Mouse (Mus musculus) MEL (cell line): ENCODE measurements at regions not wholly inside any gene's neighbourhood (a gene's known extent, or its start where the extent isn't known, plus 50 kb on each side); places are given as distances from the start of the nearest gene placed in this dataset.

Experiments
- DNase-seq: peaks from one replicate; pipeline ENCODE4 v3.0.0; 2011; ENCODE audit warnings: low read depth, low spot score
- H3K27ac ChIP-seq: 2 replicates; pipeline ENCODE4 v1.5.1; 2012; ENCODE audit warnings: low read depth, mild to moderate bottlenecking, control low read depth, low read length, moderate library complexity; ENCODE audit not compliant: control insufficient read depth
- H3K27me3 ChIP-seq, 2 experiments: fragments of 150-350 bp in 1 of 2; sonication (generic) in 1 of 2; 2 replicates each; pipeline ENCODE4 v1.6.1; 2012; ENCODE audit warnings: low read length in 2 of 2, mild to moderate bottlenecking in 2 of 2, improper control_type of control experiment in 1 of 2, moderate library complexity in 1 of 2; ENCODE audit not compliant: insufficient read depth in 2 of 2, control insufficient read depth in 1 of 2
- H3K36me3 ChIP-seq, 2 experiments: 2 replicates each; pipeline ENCODE4 v1.6.1; 2012 to 2014; ENCODE audit warnings: low read length in 2 of 2, improper control_type of control experiment in 1 of 2, inconsistent platforms in 1 of 2, mild to moderate bottlenecking in 1 of 2; ENCODE audit not compliant: insufficient read depth in 2 of 2, control insufficient read depth in 1 of 2
- H3K4me1 ChIP-seq, 2 experiments: fragments of 150-350 bp in 1 of 2; sonication (generic) in 1 of 2; 2 replicates each; pipeline ENCODE4 v1.6.1; 2012; ENCODE audit warnings: low read length in 2 of 2, improper control_type of control experiment in 1 of 2, mild to moderate bottlenecking in 1 of 2; ENCODE audit not compliant: insufficient read depth in 2 of 2, control insufficient read depth in 1 of 2
- H3K4me3 ChIP-seq, 2 experiments: fragments of 150-350 bp in 1 of 2; sonication (generic) in 1 of 2; 2 replicates each; pipeline ENCODE4 v1.5.1; 2012; ENCODE audit warnings: low read depth in 2 of 2, low read length in 2 of 2, mild to moderate bottlenecking in 2 of 2, moderate library complexity in 2 of 2, control low read depth in 1 of 2, improper control_type of control experiment in 1 of 2; ENCODE audit not compliant: control insufficient read depth in 1 of 2, insufficient read depth in 1 of 2
- H3K79me2 ChIP-seq: 2 replicates; pipeline ENCODE4 v1.6.1; 2012; ENCODE audit warnings: mild to moderate bottlenecking, low read length, moderate library complexity; ENCODE audit not compliant: control insufficient read depth, poor library complexity, insufficient read depth
- H3K9ac ChIP-seq: 2 replicates; pipeline ENCODE4 v1.6.1; 2012; ENCODE audit warnings: low read depth, mild to moderate bottlenecking, control low read depth, low read length, moderate library complexity; ENCODE audit not compliant: control insufficient read depth, poor library complexity, severe bottlenecking
- H3K9me3 ChIP-seq: fragments of 150-350 bp; sonication (generic); replicated peaks from 2 replicates; pipeline ENCODE4 v1.6.1; 2012; ENCODE audit warnings: mild to moderate bottlenecking, low read length, improper control_type of control experiment, moderate library complexity; ENCODE audit not compliant: insufficient read depth
- CTCF ChIP-seq, 3 experiments: IDR thresholded peaks in 2 of 3; conservative IDR thresholded peaks in 1 of 3; 2 replicates each; pipeline ENCODE4 v1.5.1; 2011 to 2012; ENCODE audit warnings: low read length in 3 of 3, low read depth in 2 of 3, mild to moderate bottlenecking in 2 of 3, improper control_type of control experiment in 1 of 3, inconsistent platforms in 1 of 3, mixed read lengths in 1 of 3, moderate library complexity in 1 of 3; ENCODE audit not compliant: control insufficient read depth in 1 of 3, insufficient read depth in 1 of 3, poor library complexity in 1 of 3, severe bottlenecking in 1 of 3
- E2F4 ChIP-seq: IDR thresholded peaks from 2 replicates; pipeline ENCODE4 v1.6.1; 2011; ENCODE audit warnings: low read depth, low read length, improper control_type of control experiment, borderline replicate concordance
- ELF1 ChIP-seq: IDR thresholded peaks from 2 replicates; pipeline ENCODE4 v1.6.1; 2014; ENCODE audit warnings: low read depth, mild to moderate bottlenecking, inconsistent platforms, low read length, improper control_type of control experiment, moderate library complexity
- EP300 ChIP-seq, 2 experiments: IDR thresholded peaks; 2 replicates each; pipeline ENCODE4 v1.6.1; 2011; ENCODE audit warnings: improper control_type of control experiment in 2 of 2, low read length in 2 of 2, low read depth in 1 of 2, mild to moderate bottlenecking in 1 of 2
- GATA1 ChIP-seq: IDR thresholded peaks from 2 replicates; pipeline ENCODE4 v1.6.1; 2011; ENCODE audit warnings: low read depth, low read length, improper control_type of control experiment
- JUND ChIP-seq: IDR thresholded peaks from 2 replicates; pipeline ENCODE4 v1.6.1; 2011; ENCODE audit warnings: low read depth, mild to moderate bottlenecking, improper control_type of control experiment, low read length
- MAFK ChIP-seq: IDR thresholded peaks from 2 replicates; pipeline ENCODE4 v1.6.1; 2011; ENCODE audit warnings: low read depth, mild to moderate bottlenecking, low read length, improper control_type of control experiment, borderline replicate concordance
- MAZ ChIP-seq: IDR thresholded peaks from 2 replicates; pipeline ENCODE4 v1.6.1; 2012; ENCODE audit warnings: low read depth, mild to moderate bottlenecking, inconsistent platforms, low read length, improper control_type of control experiment
- MEF2A ChIP-seq: IDR thresholded peaks from 2 replicates; pipeline ENCODE4 v1.6.1; 2014; ENCODE audit warnings: low read depth, mild to moderate bottlenecking, inconsistent platforms, low read length, improper control_type of control experiment; ENCODE audit not compliant: poor library complexity, insufficient replicate concordance, severe bottlenecking; ENCODE audit errors: extremely low read depth
- MXI1 ChIP-seq: IDR thresholded peaks from 2 replicates; pipeline ENCODE4 v1.6.1; 2011; ENCODE audit warnings: mild to moderate bottlenecking, low read depth, low read length, improper control_type of control experiment
- MYB ChIP-seq: IDR thresholded peaks from 2 replicates; pipeline ENCODE4 v1.6.1; 2011; ENCODE audit warnings: mild to moderate bottlenecking, low read depth, low read length, improper control_type of control experiment
- NELFE ChIP-seq: IDR thresholded peaks from 2 replicates; pipeline ENCODE4 v1.6.1; 2011; ENCODE audit warnings: low read depth, low read length, improper control_type of control experiment
- NRF1 ChIP-seq: IDR thresholded peaks from 2 replicates; pipeline ENCODE4 v1.6.1; 2014; ENCODE audit warnings: low read depth, mild to moderate bottlenecking, inconsistent platforms, low read length, improper control_type of control experiment, moderate library complexity; ENCODE audit not compliant: poor library complexity, insufficient read depth, severe bottlenecking
- POLR2A ChIP-seq, 2 experiments: IDR thresholded peaks; 2 replicates each; pipeline ENCODE4 v1.6.1; 2011 to 2012; ENCODE audit warnings: low read length in 2 of 2, mild to moderate bottlenecking in 2 of 2, control low read depth in 1 of 2, improper control_type of control experiment in 1 of 2, low read depth in 1 of 2, moderate library complexity in 1 of 2; ENCODE audit not compliant: control insufficient read depth in 1 of 2, insufficient read depth in 1 of 2, poor library complexity in 1 of 2
- POLR2AphosphoS2 ChIP-seq: IDR thresholded peaks from 2 replicates; pipeline ENCODE4 v1.6.1; 2011; ENCODE audit warnings: low read length, improper control_type of control experiment
- RCOR1 ChIP-seq: IDR thresholded peaks from 2 replicates; pipeline ENCODE4 v1.6.1; 2012; ENCODE audit warnings: low read depth, mild to moderate bottlenecking, inconsistent platforms, low read length, improper control_type of control experiment
- SIN3A ChIP-seq: IDR thresholded peaks from 2 replicates; pipeline ENCODE4 v1.6.1; 2012; ENCODE audit warnings: low read length, improper control_type of control experiment, inconsistent platforms
- USF1 ChIP-seq: IDR thresholded peaks from 2 replicates; pipeline ENCODE4 v1.6.1; 2014; ENCODE audit warnings: low read depth, mild to moderate bottlenecking, inconsistent platforms, low read length, improper control_type of control experiment, moderate library complexity
- USF2 ChIP-seq, 2 experiments: IDR thresholded peaks; 2 replicates each; pipeline ENCODE4 v1.6.1; 2011 to 2012; ENCODE audit warnings: improper control_type of control experiment in 2 of 2, low read length in 2 of 2, borderline replicate concordance in 1 of 2, inconsistent platforms in 1 of 2, low read depth in 1 of 2, mild to moderate bottlenecking in 1 of 2; ENCODE audit not compliant: insufficient read depth in 1 of 2
- ZC3H11A ChIP-seq: IDR thresholded peaks from 2 replicates; pipeline ENCODE4 v1.6.1; 2012; ENCODE audit warnings: low read depth, mild to moderate bottlenecking, inconsistent platforms, low read length, improper control_type of control experiment
- ZMIZ1 ChIP-seq: IDR thresholded peaks from 2 replicates; pipeline ENCODE4 v1.6.1; 2012; ENCODE audit warnings: low read depth, mild to moderate bottlenecking, inconsistent platforms, low read length, improper control_type of control experiment, moderate library complexity
- ZNF384 ChIP-seq: IDR thresholded peaks from 2 replicates; pipeline ENCODE4 v1.6.1; 2012; ENCODE audit warnings: low read depth, mild to moderate bottlenecking, inconsistent platforms, low read length, improper control_type of control experiment

GRCm38 (mm10) chr11:26821091-26821490, 227.3 kb upstream of the Vrk2 start:
- Histone ChIP-seq H3K27me3 (no peaks in the 10 kb centered on the region), H3K4me3 (no peak overlapping the region), H3K9me3 (no peaks in the 10 kb centered on the region), H3K4me1 (no peaks in the 10 kb centered on the region), H3K36me3 (no peaks in the 10 kb centered on the region), H3K27ac (no peak overlapping the region), H3K9ac (no peak overlapping the region), H3K79me2 (no peaks in the 10 kb centered on the region)
- DNase-seq: no peak
- TF ChIP-seq MAFK (no peak), MYB (no peak)

- Histone ChIP-seq H3K27me3 (peaks cover 0 to 2% of the 10 kb centered on the region in 2 experiments; a peak in 1 of 4 replicates), H3K79me2 (no peaks in the 10 kb centered on the region)
- TF ChIP-seq RCOR1 (no peak), ELF1 (no peak), E2F4 (no peak), CTCF (IDR thresholded peaks at IDR 0.05 in 2 of 3, conservative IDR thresholded peaks at IDR 0.05 in 1 of 3; ENCODE audit: control insufficient read depth in 1 of 3, insufficient read depth in 1 of 3, low read depth in 2 of 3, low read length in 3 of 3, poor library complexity in 1 of 3, severe bottlenecking in 1 of 3) (no peak), USF1 (no peak), USF2 (IDR thresholded peaks at IDR 0.05; ENCODE audit: borderline replicate concordance in 1 of 2, insufficient read depth in 1 of 2, low read depth in 1 of 2, low read length in 2 of 2) (no peak), ZMIZ1 (no peak), JUND (no peak), SIN3A (no peak), MAZ (no peak), NELFE (no peak), POLR2A (IDR thresholded peaks at IDR 0.05; ENCODE audit: control insufficient read depth in 1 of 2, insufficient read depth in 1 of 2, low read depth in 1 of 2, low read length in 2 of 2, poor library complexity in 1 of 2) (no peak), MXI1 (no peak), EP300 (IDR thresholded peaks at IDR 0.05; ENCODE audit: low read depth in 1 of 2, low read length in 2 of 2) (no peak)
- TF ChIP-seq, all 39 proteins: peak for 0
- H3K27ac ChIP-seq: no peak overlapping the region
- H3K36me3 ChIP-seq: no peaks in the 10 kb centered on the region
- no peak overlapping the region for H3K9ac ChIP-seq
- no peak overlapping the region for H3K4me3 ChIP-seq
- no peaks in the 10 kb centered on the region for H3K9me3 ChIP-seq
- H3K4me1 ChIP-seq: no peaks in the 10 kb centered on the region
- no peak for DNase-seq
Observed at GRCm38 (mm10) chr11:26817316-26817715, 223.5 kb upstream of the Vrk2 start.

GRCm38 (mm10) chr11:26815104-26815503, 221.3 kb upstream of the Vrk2 start:
- H3K4me3 ChIP-seq: no peak overlapping the region
- no peak for TF ChIP-seq MEF2A
- TF ChIP-seq SIN3A: no peak
- no peak for TF ChIP-seq MXI1
- TF ChIP-seq GATA1: no peak
- no peak for TF ChIP-seq ZC3H11A
- no peak for TF ChIP-seq POLR2AphosphoS2
- no peak for TF ChIP-seq ZNF384
- no peak for TF ChIP-seq NRF1
- TF ChIP-seq CTCF (IDR thresholded peaks at IDR 0.05 in 2 of 3, conservative IDR thresholded peaks at IDR 0.05 in 1 of 3; ENCODE audit: control insufficient read depth in 1 of 3, insufficient read depth in 1 of 3, low read depth in 2 of 3, low read length in 3 of 3, poor library complexity in 1 of 3, severe bottlenecking in 1 of 3): no peak
- TF ChIP-seq, all 39 proteins: peak for 0
- H3K9ac ChIP-seq: no peak overlapping the region
- no peaks in the 10 kb centered on the region for H3K9me3 ChIP-seq
- no peaks in the 10 kb centered on the region for H3K36me3 ChIP-seq
- no peaks in the 10 kb centered on the region for H3K79me2 ChIP-seq
- no peaks in the 10 kb centered on the region for H3K4me1 ChIP-seq
- no peak for DNase-seq
- peaks cover 0 to 2% of the 10 kb centered on the region in 2 experiments; a peak in 1 of 4 replicates for H3K27me3 ChIP-seq
- no peak overlapping the region for H3K27ac ChIP-seq
